Mouse (Mus musculus): ENCODE measurements at regions not wholly inside any gene's neighbourhood (a gene's known extent, or its start where the extent isn't known, plus 50 kb on each side); places are given as distances from the start of the nearest gene placed in this dataset.
A peak's percentile ranks its signal among the peaks of the same experiment; 100 is the strongest.
"Not testable (repeated sequence)": the region's sequence is repeated elsewhere in the genome, so short reads cannot be mapped to it uniquely, and the experiment has no call there.

GRCm38 (mm10) chr6:7120136-7120535 lies 164.3 kb downstream of the Sdhaf3 start:
- DNase-seq: peak; percentile 3

GRCm38 (mm10) chr6:7133042-7133441 lies 177.2 kb downstream of the Sdhaf3 start:
- DNase-seq: no peak

- DNase-seq: no peak
These were observed 178.3 kb downstream of the Sdhaf3 start for GRCm38 (mm10) chr6:7134062-7134461.

GRCm38 (mm10) chr6:7134888-7135287 lies 179.1 kb downstream of the Sdhaf3 start:
- DNase-seq: no peak

- no peak for DNase-seq
These were observed 225.9 kb downstream of the Sdhaf3 start for GRCm38 (mm10) chr6:7181711-7182110.

- no peak for DNase-seq
These were observed 243.3 kb downstream of the Sdhaf3 start for GRCm38 (mm10) chr6:7199046-7199599.

GRCm38 (mm10) chr6:7215880-7216279 lies 260.1 kb downstream of the Sdhaf3 start:
- DNase-seq: no peak

GRCm38 (mm10) chr6:7252286-7252685 lies 296.5 kb downstream of the Sdhaf3 start:
- no peak for DNase-seq

GRCm38 (mm10) chr6:7277431-7277830 lies 277.2 kb upstream of the Tac1 start:
- no peak for DNase-seq

- DNase-seq: no peak
These were observed 247.7 kb upstream of the Tac1 start for GRCm38 (mm10) chr6:7306956-7307355.

- no peak for DNase-seq
These were observed 241.2 kb upstream of the Tac1 start for GRCm38 (mm10) chr6:7313496-7313895.

GRCm38 (mm10) chr6:7326974-7327373 lies 227.7 kb upstream of the Tac1 start:
- DNase-seq: no peak

GRCm38 (mm10) chr6:7356634-7357033 lies 198.0 kb upstream of the Tac1 start:
- no peak for DNase-seq

GRCm38 (mm10) chr6:7367166-7367565 lies 187.5 kb upstream of the Tac1 start:
- no peak for DNase-seq

GRCm38 (mm10) chr6:7374629-7375028 lies 180.1 kb upstream of the Tac1 start:
- DNase-seq: no peak

- no peak for DNase-seq
These were observed 178.8 kb upstream of the Tac1 start for GRCm38 (mm10) chr6:7375851-7376250.

GRCm38 (mm10) chr6:7378651-7379050 lies 176.0 kb upstream of the Tac1 start:
- DNase-seq: no peak

- DNase-seq: no peak
These were observed 129.9 kb upstream of the Tac1 start for GRCm38 (mm10) chr6:7424731-7425130.

- DNase-seq: no peak
These were observed 113.0 kb upstream of the Tac1 start for GRCm38 (mm10) chr6:7441725-7442124.

GRCm38 (mm10) chr6:7442286-7442685 lies 112.4 kb upstream of the Tac1 start:
- DNase-seq: not testable (repeated sequence)

- DNase-seq: no peak
These were observed 98.8 kb upstream of the Tac1 start for GRCm38 (mm10) chr6:7455881-7456280.

- no peak for DNase-seq
These were observed 90.8 kb upstream of the Tac1 start for GRCm38 (mm10) chr6:7463896-7464295.

- no peak for DNase-seq
These were observed 90.3 kb upstream of the Tac1 start for GRCm38 (mm10) chr6:7464346-7464745.

GRCm38 (mm10) chr6:7472366-7473026 lies 82.2 kb upstream of the Tac1 start:
- DNase-seq: no peak

- DNase-seq: no peak
These were observed 80.9 kb upstream of the Tac1 start for GRCm38 (mm10) chr6:7473730-7474129.
